Mouse (Mus musculus): ENCODE data around the gene Olfr1199.

The Olfr1199 gene

DNA sequence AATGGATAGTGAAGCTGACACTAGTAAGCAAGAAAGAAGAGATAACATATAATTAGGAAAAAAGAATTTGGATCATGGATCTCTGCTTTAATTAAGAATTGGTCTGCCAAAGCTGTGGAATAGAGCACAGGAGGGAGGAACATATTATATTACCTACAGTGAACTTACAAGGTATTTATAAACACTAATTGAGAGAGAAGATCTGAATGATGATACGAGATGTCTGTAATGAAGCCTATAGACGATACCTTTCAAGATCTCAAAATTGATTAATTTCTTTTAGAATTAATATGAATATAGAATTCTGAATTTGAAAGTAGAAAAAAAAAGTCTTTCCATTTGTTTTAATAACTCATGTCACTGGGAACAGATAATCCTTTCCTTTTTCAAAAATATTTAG, at the start of gene Olfr1199:
Olfr1199 (minus strand) TSS at position 101 of the 400 bp plus-strand sequence.
- DNase-seq (ENCODE audit: low spot score in 2 of 2): no peak

DNA sequence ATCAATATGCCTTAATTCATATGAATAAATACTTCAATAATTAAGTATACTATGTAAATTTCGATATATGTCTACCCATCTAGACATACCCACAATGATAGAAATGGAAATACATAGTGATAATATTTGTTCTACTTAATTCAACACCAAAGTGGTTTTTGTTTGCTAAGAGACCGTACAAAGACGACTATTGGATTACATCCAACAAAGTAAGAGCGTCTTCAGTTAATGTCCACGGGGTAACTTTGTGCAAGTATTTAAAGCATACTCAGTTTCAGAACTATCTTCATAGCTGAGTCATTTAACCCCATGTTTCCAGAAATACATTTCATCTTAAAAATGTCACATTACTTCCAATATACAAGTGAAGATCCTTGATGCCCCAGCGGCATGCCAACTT, 32.5 kb upstream of the Olfr1199 start, which contains the start of gene Olfr1201:
Olfr1201 (plus strand) TSS at position 301 of the 400 bp plus-strand sequence.
- no peak for DNase-seq (ENCODE audit: low spot score in 2 of 2)

DNA sequence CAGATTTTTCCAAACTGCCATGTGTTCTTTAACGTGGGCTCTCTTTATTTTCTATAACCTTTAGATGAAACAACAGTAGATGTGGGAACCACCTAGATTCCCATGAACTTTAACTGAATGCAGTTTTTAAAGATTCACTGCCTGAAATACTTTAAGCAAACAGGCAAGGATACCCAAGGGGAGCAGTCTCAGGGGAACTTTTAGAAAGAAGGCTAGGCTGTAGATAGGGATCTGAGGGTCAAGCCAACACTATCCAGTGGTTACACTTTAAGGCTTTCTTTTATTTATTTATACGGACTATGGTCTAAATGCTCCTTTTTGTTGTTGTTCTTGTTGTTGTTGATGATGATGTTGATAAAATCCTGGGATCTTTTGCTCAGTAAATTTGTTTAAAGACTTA, 10.1 kb upstream of the Olfr1199 start, which contains the start of gene Olfr1200:
Olfr1200 (minus strand) TSS at position 101 of the 400 bp plus-strand sequence.
- no peak for DNase-seq (ENCODE audit: low spot score in 2 of 2)

DNA sequence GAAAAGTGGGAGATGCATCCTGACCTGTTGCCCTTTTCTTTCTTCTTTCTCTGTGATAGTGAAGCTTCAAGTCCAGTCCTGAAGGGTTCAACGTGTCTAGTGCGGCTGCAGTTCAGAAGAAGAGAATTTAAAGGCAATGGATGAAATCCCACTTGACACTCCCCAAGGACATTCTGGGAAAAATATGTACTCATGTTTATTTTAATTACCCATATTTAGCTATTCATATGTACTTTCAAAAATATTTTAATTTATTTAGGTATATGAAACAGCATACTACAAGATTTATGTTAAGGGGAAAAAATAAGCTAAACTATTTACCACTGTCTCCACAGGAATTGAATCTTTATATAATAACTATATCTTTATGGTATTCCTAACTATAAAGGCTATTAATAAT, 9.0 kb downstream of the Olfr1199 start, which contains the start of gene Olfr1198:
Olfr1198 (minus strand) TSS at position 101 of the 400 bp plus-strand sequence.
- DNase-seq (ENCODE audit: low spot score in 2 of 2): no peak

DNA sequence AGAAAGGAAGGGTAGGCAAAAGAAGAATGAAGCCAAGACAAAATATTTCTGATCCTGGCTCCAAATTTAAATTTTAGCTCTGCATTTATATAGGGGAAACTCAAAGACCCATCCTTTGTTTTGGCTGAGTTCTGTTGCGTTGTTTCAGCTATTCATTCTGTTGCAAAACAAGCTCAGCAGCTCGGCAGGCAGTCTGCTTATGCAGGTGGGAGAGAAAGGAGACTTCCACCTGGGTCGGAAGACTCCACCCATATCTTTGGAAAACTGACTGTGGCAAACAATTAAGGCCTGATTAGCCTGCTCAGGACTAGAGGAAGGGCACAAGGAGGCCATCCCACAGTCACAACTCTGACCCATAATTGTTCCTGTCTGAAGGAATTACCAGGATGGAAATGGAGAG, 16.9 kb downstream of the Olfr1199 start:
- no peak for DNase-seq (ENCODE audit: low spot score in 2 of 2)

DNA sequence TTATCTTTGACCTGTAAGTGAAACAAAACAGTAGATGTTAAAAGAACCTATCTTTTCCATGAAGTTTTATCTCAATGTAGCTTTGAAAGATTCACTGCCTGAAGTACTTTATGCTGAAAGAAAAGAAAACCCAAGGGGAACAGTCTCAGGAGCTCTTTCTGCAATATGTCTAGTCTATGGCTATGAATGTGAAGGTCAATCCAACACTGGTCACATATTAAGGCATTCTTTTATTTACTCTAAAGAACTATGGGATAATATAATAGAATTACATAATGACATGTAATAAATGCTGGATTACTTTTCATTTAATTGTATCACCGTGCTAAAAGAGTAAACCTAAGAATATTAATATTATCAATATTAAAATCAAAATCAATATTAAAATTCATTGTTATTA, 28.0 kb downstream of the Olfr1199 start, which contains the start of gene Olfr1197:
Olfr1197 (minus strand) TSS at position 101 of the 400 bp plus-strand sequence.
- no peak for DNase-seq (ENCODE audit: low spot score in 2 of 2)

DNA sequence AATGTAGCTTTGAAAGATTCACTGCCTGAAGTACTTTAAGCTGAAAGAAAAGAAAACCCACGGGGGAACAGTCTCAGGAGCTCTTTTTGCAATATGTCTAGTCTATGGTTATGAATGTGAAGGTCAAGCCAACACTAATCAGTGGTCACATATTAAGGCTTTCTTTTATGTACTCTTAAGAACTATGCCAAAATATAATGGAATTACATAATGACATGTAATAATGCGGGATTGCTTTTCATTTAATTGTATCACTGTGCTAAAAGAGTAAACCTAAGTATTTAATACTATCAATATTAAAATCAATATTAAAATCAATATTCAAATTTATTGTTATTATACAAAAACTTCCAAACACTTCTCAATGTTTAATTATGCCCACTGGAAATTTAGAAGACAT, 55.8 kb downstream of the Olfr1199 start, which contains the start of gene Olfr1196:
Olfr1196 (minus strand) TSS at position 101 of the 400 bp plus-strand sequence.
- DNase-seq (ENCODE audit: low spot score in 2 of 2): no peak
